Mouse (Mus musculus) kidney, adult 9 months (tissue): Measurements from ENCODE around the gene Asic3.
"Not testable (repeated sequence)": the region's sequence is repeated elsewhere in the genome, so short reads cannot be mapped to it uniquely, and the experiment has no call there.

ENCODE experiments used
- DNase-seq: peaks from one replicate; pipeline ENCODE4 v3.0.0; 2022

Asic3 gene

GRCm38 (mm10) chr5:24388246-24388915, 24.8 kb upstream of the Asic3 start:
- no peak for DNase-seq

DNA sequence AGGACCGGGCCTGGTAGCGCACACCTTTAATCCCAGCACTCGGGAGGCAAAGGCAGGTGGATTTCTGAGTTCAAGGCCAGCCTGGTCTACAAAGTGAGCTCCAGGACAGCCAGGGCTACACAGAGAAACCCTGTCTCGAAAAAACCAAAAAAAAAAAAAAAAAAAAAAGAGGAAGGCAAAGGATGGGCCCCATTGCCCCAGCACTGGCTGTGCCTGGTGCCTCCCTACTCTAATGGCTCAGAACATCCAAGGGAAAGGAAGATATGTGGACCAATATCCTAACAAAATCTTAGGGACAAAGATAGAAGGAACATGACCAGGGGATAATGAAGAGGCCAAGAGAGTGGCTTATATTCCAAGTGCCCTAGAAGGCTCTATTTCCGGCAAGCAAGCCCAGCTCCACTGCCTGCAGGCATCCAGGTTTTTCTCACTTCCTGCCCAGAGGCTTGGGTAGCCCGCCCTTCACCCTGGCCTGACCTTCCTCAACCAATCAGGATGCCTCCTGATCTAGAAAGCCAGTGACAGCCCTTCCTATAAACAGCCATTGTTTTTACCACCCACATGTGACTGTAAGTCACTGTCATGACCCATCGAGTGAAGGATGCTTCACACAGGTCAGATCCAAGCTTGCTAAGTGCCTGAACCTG, 24.1 kb upstream of the Asic3 start:
- peak; percentile 39 for DNase-seq

GRCm38 (mm10) chr5:24389658-24390020, 23.6 kb upstream of the Asic3 start:
- no peak for DNase-seq

DNA sequence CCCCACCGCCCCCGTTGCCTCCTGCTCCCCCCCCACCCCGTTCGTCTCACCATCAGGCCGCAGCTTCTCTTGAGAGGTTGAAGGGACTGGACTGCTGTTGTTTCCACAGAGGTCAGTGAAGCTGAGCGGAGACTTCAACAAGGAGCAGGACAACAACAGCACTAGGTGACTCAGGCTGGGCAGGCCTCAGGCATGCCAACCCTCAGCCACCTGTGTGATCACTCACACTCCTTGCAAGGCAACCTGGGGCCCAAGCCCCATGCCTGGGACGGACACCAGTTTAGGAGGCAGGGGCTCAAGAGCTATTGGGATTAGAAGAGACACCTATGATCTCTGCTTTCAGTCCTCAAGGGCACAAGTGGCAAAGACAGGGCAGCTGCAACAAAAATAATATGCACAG, 21.3 kb upstream of the Asic3 start, which contains the start of gene Atg9b:
TSS of gene Atg9b (minus strand) at position 280 of the 400 bp plus-strand sequence.
- no peak for DNase-seq

GRCm38 (mm10) chr5:24392724-24393123, 20.5 kb upstream of the Asic3 start:
- DNase-seq: no peak

- DNase-seq: peak; percentile 88
Observed at GRCm38 (mm10) chr5:24393392-24393997, 19.7 kb upstream of the Asic3 start, which contains the start of gene Abcb8. TSS of gene Abcb8 (plus strand) at chr5:24393663.

GRCm38 (mm10) chr5:24394165-24394894, 18.9 kb upstream of the Asic3 start:
- peak; percentile 99 for DNase-seq

GRCm38 (mm10) chr5:24396254-24396653, 16.9 kb upstream of the Asic3 start:
- not testable (repeated sequence) for DNase-seq

DNA sequence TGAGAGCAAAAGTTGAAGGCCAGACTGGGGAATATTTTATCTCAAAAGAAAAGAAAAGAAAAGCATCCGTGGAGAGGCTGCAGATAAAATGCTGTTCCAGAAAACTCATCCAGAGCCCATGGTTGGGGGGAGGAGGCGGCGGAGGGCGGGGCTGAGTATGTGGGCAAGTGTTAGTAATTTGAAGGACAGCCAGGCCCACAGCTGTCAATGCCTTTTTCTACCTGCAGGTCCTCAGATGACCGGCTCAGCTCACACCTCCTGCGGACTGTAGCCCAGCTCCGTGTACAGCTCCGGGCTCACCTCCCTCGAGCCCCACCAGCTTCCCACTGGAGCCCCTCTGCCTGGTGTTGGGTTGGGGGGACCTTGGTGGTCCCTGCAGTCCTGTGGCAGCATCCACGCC, 13.5 kb upstream of the Asic3 start:
- no peak for DNase-seq

- DNase-seq: no peak
Observed at GRCm38 (mm10) chr5:24400362-24400761, 12.8 kb upstream of the Asic3 start.

GRCm38 (mm10) chr5:24400911-24401605, 12.1 kb upstream of the Asic3 start:
- DNase-seq: no peak

- no peak for DNase-seq
Observed at GRCm38 (mm10) chr5:24401969-24402368, 11.2 kb upstream of the Asic3 start.

GRCm38 (mm10) chr5:24404594-24405360, 8.4 kb upstream of the Asic3 start:
- no peak for DNase-seq

DNA sequence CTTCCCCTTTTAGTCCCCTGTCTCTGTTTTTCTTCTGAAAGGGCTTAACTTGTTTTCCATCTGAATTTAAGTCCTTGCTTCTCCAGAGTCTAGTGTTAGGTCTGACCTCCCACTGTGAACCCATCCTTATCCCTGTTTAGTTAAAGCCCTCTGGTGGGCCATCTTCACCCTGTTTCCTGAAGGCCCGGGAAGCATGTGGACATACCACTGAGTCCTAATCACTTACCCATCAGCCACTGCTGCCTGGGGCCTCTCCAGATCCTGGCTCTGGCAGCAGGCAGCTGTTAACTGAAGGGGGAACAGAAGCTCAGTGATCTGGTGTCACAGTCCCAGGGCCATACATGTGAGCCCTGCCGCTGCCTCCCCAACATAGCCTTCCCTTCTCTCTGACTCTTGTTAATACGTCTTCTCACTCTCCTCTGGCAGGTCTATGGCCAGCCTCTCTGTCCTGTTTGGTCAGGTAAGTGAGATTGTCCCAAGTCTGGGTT, 7.8 kb upstream of the Asic3 start:
- no peak for DNase-seq

DNA sequence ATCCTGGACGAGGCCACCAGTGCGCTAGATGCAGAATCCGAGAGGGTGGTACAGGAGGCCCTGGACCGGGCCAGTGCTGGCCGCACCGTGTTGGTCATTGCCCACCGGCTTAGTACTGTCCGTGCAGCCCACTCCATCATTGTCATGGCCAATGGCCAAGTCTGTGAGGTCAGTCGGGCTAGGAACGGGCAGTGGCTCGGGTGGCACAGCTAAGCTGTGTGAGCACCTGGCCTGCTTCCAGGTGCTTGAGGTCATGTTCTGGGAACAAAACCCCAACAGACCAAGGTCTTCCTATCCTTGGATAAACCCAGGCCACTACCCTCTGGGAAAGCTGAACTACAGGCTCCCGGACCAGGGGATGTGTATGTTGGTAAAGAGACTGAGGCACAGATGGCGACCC, 4.5 kb upstream of the Asic3 start:
- DNase-seq: no peak

DNA sequence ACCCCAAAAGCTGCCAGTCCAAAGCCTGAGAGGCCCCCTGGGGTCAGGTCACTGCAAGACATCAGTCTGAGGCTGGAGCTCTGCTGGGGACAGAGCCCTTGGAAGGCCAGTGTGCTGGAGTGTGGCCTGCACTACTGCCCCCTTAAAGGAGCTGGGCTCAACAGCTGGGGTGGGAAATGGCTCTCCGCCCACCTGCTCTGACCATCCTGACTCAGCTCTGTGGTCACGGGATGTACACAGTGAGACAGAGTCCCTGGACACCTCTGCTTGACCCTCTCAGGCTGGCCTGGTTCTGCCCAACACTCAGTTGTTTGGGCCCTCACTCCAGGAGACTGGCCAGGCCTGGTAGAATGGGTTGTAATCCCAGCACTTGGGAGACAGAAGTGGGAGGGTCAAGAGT, 3.7 kb upstream of the Asic3 start:
- no peak for DNase-seq

DNA sequence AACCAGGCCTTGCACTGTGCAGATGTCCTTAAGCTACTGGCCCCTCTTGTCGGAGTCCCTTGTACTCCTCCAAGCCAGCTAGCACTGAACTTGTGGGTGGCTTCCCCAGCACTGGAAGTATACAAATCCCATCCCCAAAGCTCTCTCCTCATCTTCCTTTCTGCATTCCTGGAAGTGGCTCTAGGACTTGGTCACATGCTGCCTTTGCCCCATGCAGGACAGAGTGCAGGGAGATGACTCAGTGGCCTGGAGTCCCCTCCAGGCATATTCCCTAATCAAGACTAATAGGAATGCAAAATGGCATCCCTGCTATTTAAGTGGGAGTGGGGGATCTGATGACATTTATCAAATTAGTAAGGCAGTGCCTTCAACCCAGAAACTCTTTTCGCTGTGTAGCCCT, 1.1 kb upstream of the Asic3 start:
- DNase-seq: no peak

- no peak for DNase-seq
Observed at GRCm38 (mm10) chr5:24413938-24414337, 746 bp downstream of the Asic3 start.

DNA sequence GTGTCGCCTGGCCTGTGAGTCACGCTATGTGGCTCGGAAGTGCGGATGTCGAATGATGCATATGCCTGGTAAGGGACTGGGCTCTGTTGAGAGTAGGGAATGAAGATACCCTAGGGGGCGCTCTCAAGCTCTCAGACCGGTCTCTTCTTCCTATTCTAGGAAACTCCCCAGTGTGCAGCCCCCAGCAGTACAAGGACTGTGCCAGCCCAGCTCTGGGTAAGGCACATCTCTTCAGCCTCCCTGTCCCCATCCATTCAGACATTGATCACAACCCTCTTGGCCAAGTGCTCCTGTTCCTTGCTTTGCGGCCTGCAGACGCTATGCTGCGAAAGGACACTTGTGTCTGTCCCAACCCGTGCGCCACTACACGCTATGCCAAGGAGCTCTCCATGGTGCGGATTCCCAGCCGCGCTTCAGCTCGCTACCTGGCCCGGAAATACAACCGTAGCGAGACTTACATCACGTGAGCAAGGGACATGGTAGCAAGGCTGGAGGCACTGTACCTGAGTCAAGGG, 3.1 kb downstream of the Asic3 start:
- peak; percentile 75 for DNase-seq

DNA sequence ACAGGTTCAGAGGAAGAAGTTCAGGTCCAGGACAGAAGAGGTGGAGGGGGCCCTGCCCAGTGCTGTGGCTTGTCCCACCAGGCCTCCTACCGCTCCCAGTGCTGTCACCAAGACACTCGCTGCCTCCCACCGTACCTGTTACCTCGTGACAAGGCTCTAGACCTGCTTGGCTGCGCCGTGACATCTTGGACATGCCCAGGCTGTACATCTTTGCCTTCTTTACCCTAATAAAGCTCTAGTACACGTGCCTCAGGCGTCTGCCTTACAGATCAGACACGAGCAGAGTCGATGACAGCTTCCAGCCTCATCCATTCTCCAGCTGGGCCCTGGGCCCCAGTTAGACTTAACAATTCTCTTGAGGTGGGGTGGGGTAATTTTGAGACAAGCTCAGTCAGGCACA, 4.4 kb downstream of the Asic3 start:
- DNase-seq: no peak

DNA sequence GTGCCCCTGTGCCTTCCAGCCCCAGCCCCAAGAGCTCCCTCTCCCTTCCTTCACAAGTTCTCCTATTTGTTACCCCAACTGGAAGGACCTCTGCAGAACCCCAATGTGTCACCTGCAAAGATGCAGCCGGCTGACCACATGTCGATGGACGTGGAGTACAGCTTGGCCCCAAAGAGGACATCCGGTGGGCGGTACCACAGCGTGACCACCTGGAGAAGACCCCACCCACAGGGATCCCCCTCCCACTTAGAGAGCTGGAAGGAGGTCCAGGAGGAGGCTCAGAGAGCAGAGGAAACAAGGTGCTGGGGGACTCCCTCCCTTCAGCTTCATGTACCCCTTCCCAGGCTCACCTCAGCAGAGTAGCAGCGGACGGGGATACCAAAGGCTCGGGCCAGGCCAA, 7.2 kb downstream of the Asic3 start:
- DNase-seq: no peak
